Mouse (Mus musculus) B cell, adult 67 days (primary cell): ENCODE results near the gene E2f7. TPM values are rescaled to one million over a fixed set of nuclear protein-coding genes. Genes with fewer than 3 reads are reported as not detected.

ENCODE experiments used
- total RNA-seq, 2 experiments: library from RNA; stranded (reverse); gene quantifications; 4 replicates each; pipeline ENCODE4 v1.2.4; 2023

E2f7 gene
- total RNA-seq: 1 to 10 TPM; 1.5 to 2.8 TPM

GRCm38 (mm10) chr10:110744686-110745639, at the start of gene E2f7:
Gene E2f7, plus strand, starts transcription at chr10:110745439.

Other genes starting within 250 kb of the E2f7 start
- gene Csrp2, start 174.3 kb downstream of the E2f7 start, total RNA-seq: 10 to 100 TPM; 17.1 to 25.7 TPM